22 mouse cellular contexts compared by ENCODE assay signal in genomic region chr9:69754291-69754690, GRCm38 (mm10). TPM values are rescaled to one million over a fixed set of nuclear protein-coding genes. Genes with fewer than 3 reads are reported as not detected.
DNase-seq lines count a peak whose midpoint lies in the region; ATAC-seq and TF ChIP-seq lines count a peak whose summit lies in the region.
"Had no signal": no experiment of that assay in that cellular context is flagged by ENCODE, and none has a peak within 500 bp of the region (broad histone marks: within the 10 kb centered on the region; RNA-seq: fewer than 3 reads in every experiment).

No protein-coding gene starts in this region.

- H3K9ac ChIP-seq in hindbrain, embryonic 13.5 days, result no peak overlapping the region
- H3K9ac ChIP-seq in midbrain, embryonic 11.5 days (ENCODE audit: low read length), result no peak overlapping the region
- no peak overlapping the region for H3K9ac ChIP-seq in neural tube, embryonic 13.5 days
- H3K9ac ChIP-seq: forebrain, embryonic 12.5 days; hindbrain, embryonic 15.5 days; kidney, embryonic 15.5 days; limb, embryonic 12.5 days; liver, embryonic 13.5 days; lung, embryonic 14.5 days had no signal

- TF ChIP-seq CTCF in cerebellum, adult 2 months (IDR thresholded peaks at IDR 0.05; ENCODE audit: borderline replicate concordance, insufficient read depth, low read depth, low read length), result no peak

- no peak for TF ChIP-seq POLR2A in cerebellum, adult 2 months (IDR thresholded peaks at IDR 0.05; ENCODE audit: borderline replicate concordance, insufficient read depth, low read length)

- no peak overlapping the region for H3K4me2 ChIP-seq in hindbrain, embryonic 13.5 days
- H3K4me2 ChIP-seq in midbrain, embryonic 11.5 days, result peak overlapping the region; percentile 26
- peak overlapping the region; percentile 33; the same call in 1 of the 2 replicates for H3K4me2 ChIP-seq in neural tube, embryonic 13.5 days
- H3K4me2 ChIP-seq: kidney, embryonic 15.5 days; limb, embryonic 12.5 days; liver, embryonic 13.5 days; lung, embryonic 14.5 days had no signal

- H3K27ac ChIP-seq in hindbrain, embryonic 10.5 days, result no peak overlapping the region; the same call in 1 of the 2 replicates
- H3K27ac ChIP-seq in hindbrain, embryonic 13.5 days, result no peak overlapping the region
- peak overlapping the region; percentile 6; the same call in 1 of the 2 replicates for H3K27ac ChIP-seq in midbrain, embryonic 11.5 days (ENCODE audit: low read depth, low read length)
- 0 out of 2 replicates have a peak overlapping the region, but pooled peaks have one; percentile 10 for H3K27ac ChIP-seq in neural tube, embryonic 13.5 days (replicated peaks)
- no peak overlapping the region for H3K27ac ChIP-seq in cerebellum, adult 2 months (ENCODE audit: insufficient read depth, low read length)
- H3K27ac ChIP-seq: forebrain, embryonic 12.5 days; hindbrain, embryonic 15.5 days; kidney, embryonic 15.5 days; limb, embryonic 12.5 days; liver, embryonic 13.5 days had no signal

- no peak for ATAC-seq in hindbrain, embryonic 13.5 days (ENCODE audit: low FRiP score)
- peak; percentile 69 for ATAC-seq in midbrain, embryonic 11.5 days (ENCODE audit: low FRiP score)
- peak; percentile 47; the same call in 1 of the 2 replicates for ATAC-seq in neural tube, embryonic 13.5 days (ENCODE audit: low read depth)
- ATAC-seq: intestine, postnatal 0 days had no signal

- peak; percentile 39 for DNase-seq in hindbrain, embryonic 10.5 days (ENCODE audit: low spot score)
- peak; percentile 37 for DNase-seq in embryo, embryonic 10 days (ENCODE audit: low spot score)
- DNase-seq in midbrain, embryonic 11.5 days (ENCODE audit: low spot score, missing footprints), result peak; percentile 93
- DNase-seq in cerebellum, adult 2 months, result no peak
- no peak for DNase-seq in kidney, postnatal 14 days
- DNase-seq: adrenal gland, postnatal 36 days; B cell, adult 2 months; cerebellum, adult 8-10 months; gastrocnemius, postnatal 36 days; liver, embryonic 13.5 days; lung, embryonic 14.5 days; lung, postnatal 36 days; thymus, postnatal 14 days had no signal

- no peaks in the 10 kb centered on the region for H3K9me3 ChIP-seq in hindbrain, embryonic 10.5 days
- H3K9me3 ChIP-seq in hindbrain, embryonic 13.5 days, result no peaks in the 10 kb centered on the region
- no peaks in the 10 kb centered on the region for H3K9me3 ChIP-seq in midbrain, embryonic 11.5 days (ENCODE audit: control insufficient read depth, low read length)
- no peaks in the 10 kb centered on the region for H3K9me3 ChIP-seq in neural tube, embryonic 13.5 days
- H3K9me3 ChIP-seq: forebrain, embryonic 12.5 days; hindbrain, embryonic 15.5 days; kidney, embryonic 15.5 days; limb, embryonic 12.5 days; liver, embryonic 13.5 days had no signal

- H3K27me3 ChIP-seq in hindbrain, embryonic 10.5 days (ENCODE audit: insufficient read depth, poor library complexity, severe bottlenecking), result peaks cover 71% of the 10 kb centered on the region
- peaks cover 69% of the 10 kb centered on the region for H3K27me3 ChIP-seq in hindbrain, embryonic 13.5 days
- H3K27me3 ChIP-seq in midbrain, embryonic 11.5 days (ENCODE audit: control insufficient read depth, insufficient read depth, low read length), result no peaks in the 10 kb centered on the region; the same call in none of the 2 replicates
- H3K27me3 ChIP-seq in neural tube, embryonic 13.5 days, result peaks cover 58% of the 10 kb centered on the region
- H3K27me3 ChIP-seq in cerebellum, adult 2 months (ENCODE audit: control insufficient read depth, insufficient read depth, low read length), result peaks cover 3% of the 10 kb centered on the region; the same call in 1 of the 2 replicates

- H3K4me1 ChIP-seq in hindbrain, embryonic 10.5 days (replicated peaks), result peaks cover 48% of the 10 kb centered on the region
- H3K4me1 ChIP-seq in hindbrain, embryonic 13.5 days (replicated peaks), result peaks cover 13% of the 10 kb centered on the region
- H3K4me1 ChIP-seq in midbrain, embryonic 11.5 days (ENCODE audit: control insufficient read depth, insufficient read depth, low read length), result peaks cover 39% of the 10 kb centered on the region
- peaks cover 25% of the 10 kb centered on the region for H3K4me1 ChIP-seq in neural tube, embryonic 13.5 days (replicated peaks)
- H3K4me1 ChIP-seq in cerebellum, adult 2 months (ENCODE audit: control insufficient read depth, insufficient read depth, low read length), result no peaks in the 10 kb centered on the region
- H3K4me1 ChIP-seq: liver, embryonic 13.5 days had no signal

- H3K36me3 ChIP-seq in hindbrain, embryonic 10.5 days, result no peaks in the 10 kb centered on the region
- H3K36me3 ChIP-seq in hindbrain, embryonic 13.5 days, result no peaks in the 10 kb centered on the region
- no peaks in the 10 kb centered on the region for H3K36me3 ChIP-seq in midbrain, embryonic 11.5 days (ENCODE audit: control insufficient read depth, insufficient read depth, low read length)
- H3K36me3 ChIP-seq in neural tube, embryonic 13.5 days, result no peaks in the 10 kb centered on the region
- H3K36me3 ChIP-seq: forebrain, embryonic 12.5 days; hindbrain, embryonic 15.5 days; kidney, embryonic 15.5 days; limb, embryonic 12.5 days; liver, embryonic 13.5 days had no signal

- H3K4me3 ChIP-seq in hindbrain, embryonic 10.5 days, result no peak overlapping the region
- no peak overlapping the region for H3K4me3 ChIP-seq in hindbrain, embryonic 13.5 days
- no peak overlapping the region for H3K4me3 ChIP-seq in midbrain, embryonic 11.5 days (ENCODE audit: low read depth, low read length)
- H3K4me3 ChIP-seq in neural tube, embryonic 13.5 days, result no peak overlapping the region
- no peak overlapping the region for H3K4me3 ChIP-seq in cerebellum, adult 2 months (replicated peaks; ENCODE audit: insufficient read depth, low read depth, low read length)
- H3K4me3 ChIP-seq: forebrain, embryonic 12.5 days; hindbrain, embryonic 15.5 days; kidney, embryonic 15.5 days; limb, embryonic 12.5 days; liver, embryonic 13.5 days had no signal

- WGBS in hindbrain, embryonic 10.5 days, result 2% methylated on average over 7 of the region's 7 CpGs
- 2% methylated on average over 7 of the region's 7 CpGs for WGBS in hindbrain, embryonic 13.5 days
- 1% methylated on average over 7 of the region's 7 CpGs for WGBS in midbrain, embryonic 11.5 days
- 6% methylated on average over 7 of the region's 7 CpGs for WGBS in neural tube, embryonic 13.5 days
- 10% methylated on average over 7 of the region's 7 CpGs for WGBS in cerebellum, adult 2 months

RNA-seq across cellular contexts. Expression of gene Foxb1, which starts 6.4 kb away (rescaled TPM):
- polyA plus RNA-seq in hindbrain, embryonic 10.5 days (2016; fragmentation: Nextera tagmentation; extraction: Ambion mirVana), result 5.7 and 6.8 TPM in 2 replicates
- 8.5 and 10.5 TPM in 2 replicates for polyA plus RNA-seq in hindbrain, embryonic 13.5 days (2015; fragmentation: Nextera tagmentation; extraction: Ambion mirVana)
- 6.1 and 6.5 TPM in 2 replicates for polyA plus RNA-seq in midbrain, embryonic 11.5 days (2014; fragmentation: Nextera tagmentation; extraction: Ambion mirVana)
- polyA plus RNA-seq in neural tube, embryonic 13.5 days (2015; fragmentation: Nextera tagmentation; extraction: Ambion mirVana), result 7.8 and 8.0 TPM in 2 replicates
- 1.00 and 1.2 TPM in 2 replicates for polyA plus RNA-seq in cerebellum, adult 2 months (2012; rRNA removed)
- polyA plus RNA-seq: heart, embryonic 16.5 days; intestine, postnatal 0 days; limb, embryonic 12.5 days; liver, embryonic 13.5 days; lung, embryonic 14.5 days; small intestine, adult 2 months had no signal

Comparison
In these comparisons a context has a peak if more than half of its experiments do, and no peak if none do; other contexts are left out.
1. DNase-seq: peak in hindbrain, embryonic 10.5 days (single experiment), embryo, embryonic 10 days (single experiment) and midbrain, embryonic 11.5 days (single experiment); none in cerebellum, adult 2 months (0 of 2) and kidney, postnatal 14 days (single experiment).
2. H3K27ac ChIP-seq: peak in midbrain, embryonic 11.5 days (single experiment) and neural tube, embryonic 13.5 days (single experiment); none in hindbrain, embryonic 10.5 days (single experiment), hindbrain, embryonic 13.5 days (single experiment) and cerebellum, adult 2 months (single experiment).